Mouse (Mus musculus) forebrain, embryonic 16.5 days (tissue): ENCODE measurements around the gene Tmem132d. TPM values are rescaled to one million over a fixed set of nuclear protein-coding genes. Genes with fewer than 3 reads are reported as not detected.

Experiments
- ATAC-seq: fragments of 200-750 bp; cut with Nextera tagmentation; 2 replicates; pipeline ENCODE4 v1.8.0; 2017; ENCODE audit warnings: mild to moderate bottlenecking, moderate library complexity
- H3K27ac ChIP-seq: fragments of 300-500 bp; sonication (generic); 2 replicates; pipeline ENCODE4 v1.5.1; 2014; ENCODE audit warnings: low read length, control low read depth
- H3K27me3 ChIP-seq: fragments of 300-500 bp; sonication (generic); replicated peaks from 2 replicates; pipeline ENCODE4 v1.6.1; 2014; ENCODE audit warnings: low read length; ENCODE audit not compliant: control insufficient read depth, insufficient read depth
- H3K36me3 ChIP-seq: fragments of 300-500 bp; sonication (generic); 2 replicates; pipeline ENCODE4 v1.6.1; 2014; ENCODE audit not compliant: control insufficient read depth, insufficient read depth
- H3K4me1 ChIP-seq: fragments of 300-500 bp; sonication (generic); replicated peaks from 2 replicates; pipeline ENCODE4 v1.6.1; 2014; ENCODE audit warnings: low read length; ENCODE audit not compliant: control insufficient read depth, insufficient read depth
- H3K4me2 ChIP-seq: fragments of 300-500 bp; sonication (generic); 2 replicates; pipeline ENCODE4 v1.6.1; 2014; ENCODE audit warnings: mild to moderate bottlenecking, low read length, control low read depth
- H3K4me3 ChIP-seq: fragments of 300-500 bp; sonication (generic); replicated peaks from 2 replicates; pipeline ENCODE4 v1.5.1; 2014; ENCODE audit warnings: mild to moderate bottlenecking, low read length, control low read depth
- H3K9ac ChIP-seq: fragments of 300-500 bp; sonication (generic); replicated peaks from 2 replicates; pipeline ENCODE4 v1.6.1; 2014; ENCODE audit warnings: low read depth, low read length, control low read depth
- H3K9me3 ChIP-seq: fragments of 300-500 bp; sonication (generic); 2 replicates; pipeline ENCODE4 v1.6.1; 2016; ENCODE audit warnings: low read length; ENCODE audit not compliant: control insufficient read depth
- WGBS: fragments of 180-500 bp; shearing (Covaris S2); extraction: QIAGEN DNeasy Blood & Tissue Kit; methylation state at CpG from one replicate; pipeline ENCODE4 v1.1.7; 2014; 5-methylcytosine and 5-hydroxymethylcytosine counted together
- polyA plus RNA-seq: library from polyadenylated mRNA; unstranded; fragments of >200 nt; fragmentation: Nextera tagmentation; extraction: Ambion mirVana; gene quantifications from 2 replicates; pipeline ENCODE4 v1.2.1, GENCODE M21; 2015

The Tmem132d gene
- polyA plus RNA-seq, 1 experiment from 2014 or later = 1.7 TPM

DNA sequence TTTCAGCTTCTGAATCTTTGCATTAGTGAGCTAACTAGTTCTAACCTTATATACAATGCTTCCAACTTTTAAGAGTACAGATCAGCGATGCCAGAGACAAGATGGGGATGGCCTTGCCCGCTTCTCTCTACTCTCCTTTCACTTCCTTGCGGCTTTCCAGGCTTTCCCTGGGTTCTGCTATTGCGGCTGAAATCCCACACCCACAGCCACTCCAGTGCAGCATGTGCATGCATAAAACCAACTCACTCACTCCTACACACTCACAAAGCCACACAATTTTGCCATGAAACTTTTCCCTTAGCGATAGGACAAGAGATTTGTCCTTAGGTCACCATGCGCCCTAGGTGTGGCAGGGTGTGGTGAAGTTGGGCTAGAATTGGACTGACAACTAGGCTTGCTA lies 567.7 kb downstream of the Tmem132d start:
- no peak for ATAC-seq
- H3K4me1 ChIP-seq = no peaks in the 10 kb centered on the region
- H3K4me3 ChIP-seq = no peak overlapping the region
- no peaks in the 10 kb centered on the region for H3K36me3 ChIP-seq
- H3K9me3 ChIP-seq = no peaks in the 10 kb centered on the region
- no peaks in the 10 kb centered on the region for H3K27me3 ChIP-seq
- WGBS = 95% methylated on average over 6 of the region's 6 CpGs
- no peak overlapping the region for H3K9ac ChIP-seq
- no peak overlapping the region for H3K4me2 ChIP-seq
- no peak overlapping the region for H3K27ac ChIP-seq

DNA sequence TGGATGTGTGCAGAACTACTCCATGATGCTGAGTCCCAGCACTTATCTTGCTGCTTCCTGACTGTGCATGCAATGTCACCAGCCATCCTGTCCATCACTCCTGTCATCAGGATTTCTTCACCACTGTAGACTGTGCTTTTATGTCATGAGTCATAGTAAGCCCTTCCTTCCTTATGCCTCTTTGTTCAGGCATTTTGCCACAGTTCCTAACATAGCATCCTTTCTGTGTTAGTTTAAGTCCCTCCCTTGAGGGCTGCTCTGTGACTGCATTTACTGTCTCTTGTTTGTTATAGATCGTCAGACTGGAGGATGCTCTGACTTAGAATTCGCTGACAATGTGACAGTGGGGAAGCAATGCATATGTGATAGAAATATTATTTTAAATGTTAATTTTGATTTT lies 573.2 kb downstream of the Tmem132d start:
- H3K9ac ChIP-seq = no peak overlapping the region
- H3K4me1 ChIP-seq = no peaks in the 10 kb centered on the region
- H3K4me3 ChIP-seq = no peak overlapping the region
- no peak overlapping the region for H3K27ac ChIP-seq
- 72% methylated on average over 2 of the region's 2 CpGs for WGBS
- ATAC-seq = no peak
- no peaks in the 10 kb centered on the region for H3K27me3 ChIP-seq
- H3K36me3 ChIP-seq = no peaks in the 10 kb centered on the region
- no peak overlapping the region for H3K4me2 ChIP-seq
- H3K9me3 ChIP-seq = no peaks in the 10 kb centered on the region

DNA sequence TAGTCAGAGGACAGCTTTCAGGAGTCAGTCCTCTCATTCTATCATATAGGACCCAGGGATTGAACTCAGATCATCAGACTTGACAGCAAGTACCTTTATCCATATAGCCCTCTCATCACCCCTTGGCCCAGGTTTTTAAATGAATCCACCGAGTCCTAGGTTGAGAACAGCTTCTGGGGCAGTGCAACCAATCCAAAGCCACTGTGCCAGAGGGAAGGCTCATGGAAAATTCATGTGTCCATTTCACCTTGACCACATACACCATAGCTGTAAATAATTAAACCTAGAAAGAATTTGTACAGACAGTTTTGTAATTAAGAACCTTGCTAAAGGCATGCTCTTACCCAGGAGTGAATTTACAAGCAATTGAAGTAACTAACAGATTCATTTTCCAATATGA lies 580.6 kb downstream of the Tmem132d start:
- Histone ChIP-seq H3K4me3 (no peak overlapping the region), H3K4me2 (no peak overlapping the region), H3K27ac (no peak overlapping the region), H3K27me3 (no peaks in the 10 kb centered on the region), H3K9ac (no peak overlapping the region), H3K4me1 (no peaks in the 10 kb centered on the region), H3K36me3 (no peaks in the 10 kb centered on the region), H3K9me3 (no peaks in the 10 kb centered on the region)
- 80% methylated on average over 1 of the region's 1 CpGs for WGBS
- no peak for ATAC-seq

DNA sequence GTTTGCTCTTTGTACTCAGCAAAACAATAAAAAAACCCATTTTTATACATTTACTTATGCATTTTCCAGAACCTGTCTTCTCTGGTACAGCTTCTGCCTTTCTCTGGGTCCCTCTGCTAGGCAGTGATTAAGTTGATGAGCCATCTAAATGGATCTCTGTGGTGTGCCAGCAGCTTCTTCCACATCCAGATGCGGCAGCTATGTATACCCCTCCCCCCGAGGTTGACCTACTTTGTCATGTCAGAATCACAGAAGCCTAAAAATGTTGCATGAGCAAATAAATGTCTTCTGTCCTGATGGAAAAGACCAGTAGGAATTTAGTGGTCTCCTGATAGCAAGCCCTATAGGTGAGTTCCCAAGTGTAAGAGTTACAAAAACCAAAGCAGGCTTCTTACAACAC lies 601.1 kb downstream of the Tmem132d start:
- ATAC-seq = no peak

DNA sequence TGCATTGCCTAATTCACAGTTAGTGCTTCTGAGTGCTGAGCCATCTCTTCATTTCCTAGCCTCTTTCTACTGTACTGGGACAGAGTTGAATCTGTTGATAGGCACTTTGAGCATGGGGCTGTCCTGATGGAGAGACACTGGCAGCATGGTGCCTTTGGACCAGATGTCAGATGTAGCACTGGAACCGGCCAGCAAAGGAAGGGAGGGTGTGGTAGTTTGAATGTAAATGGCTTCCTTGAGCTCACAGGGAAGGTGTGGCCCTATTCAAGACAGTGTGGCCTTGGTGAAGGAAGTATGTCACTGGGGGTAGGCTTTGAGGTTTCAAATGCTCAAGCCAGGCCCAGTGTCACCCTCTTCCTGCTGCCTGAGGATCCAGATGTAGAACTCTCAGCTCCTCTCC lies 602.0 kb downstream of the Tmem132d start:
- Histone ChIP-seq H3K36me3 (no peaks in the 10 kb centered on the region), H3K9ac (no peak overlapping the region), H3K9me3 (no peaks in the 10 kb centered on the region), H3K27me3 (no peaks in the 10 kb centered on the region), H3K4me1 (no peaks in the 10 kb centered on the region), H3K4me3 (no peak overlapping the region), H3K4me2 (no peak overlapping the region), H3K27ac (no peak overlapping the region)
- 85% methylated on average over 1 of the region's 1 CpGs for WGBS
- no peak for ATAC-seq

More for the DNA sequence above, 601.1 kb downstream of the Tmem132d start:
- Histone ChIP-seq H3K27me3 (no peaks in the 10 kb centered on the region), H3K9ac (no peak overlapping the region), H3K27ac (no peak overlapping the region), H3K4me3 (no peak overlapping the region), H3K9me3 (no peaks in the 10 kb centered on the region), H3K4me1 (no peaks in the 10 kb centered on the region), H3K4me2 (no peak overlapping the region), H3K36me3 (no peaks in the 10 kb centered on the region)
- 93% methylated on average over 2 of the region's 2 CpGs for WGBS

DNA sequence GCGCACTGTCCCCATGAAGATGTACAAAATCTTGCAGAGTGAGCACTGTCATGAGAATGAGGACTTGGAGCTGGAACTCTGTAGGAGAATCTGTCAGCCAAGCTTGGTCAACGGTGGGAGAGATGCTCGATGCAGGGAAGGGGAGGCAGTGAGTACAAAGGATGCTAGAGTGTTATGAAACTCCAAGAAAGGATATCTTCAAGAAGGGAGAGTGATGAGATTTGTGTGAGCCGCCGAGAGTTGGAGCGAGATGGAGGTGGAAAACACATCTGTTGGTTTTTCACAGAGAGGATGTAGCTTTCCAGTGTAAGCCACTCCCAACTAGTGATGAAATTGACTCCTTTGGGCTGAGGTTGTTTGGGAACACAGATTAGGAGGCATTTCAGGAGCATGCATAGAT lies 604.1 kb downstream of the Tmem132d start:
- H3K9ac ChIP-seq = no peak overlapping the region
- no peaks in the 10 kb centered on the region for H3K27me3 ChIP-seq
- no peak overlapping the region for H3K4me3 ChIP-seq
- no peaks in the 10 kb centered on the region for H3K4me1 ChIP-seq
- no peaks in the 10 kb centered on the region for H3K9me3 ChIP-seq
- no peak overlapping the region for H3K4me2 ChIP-seq
- 90% methylated on average over 6 of the region's 6 CpGs for whole genome bisulfite sequencing
- no peaks in the 10 kb centered on the region for H3K36me3 ChIP-seq
- no peak for ATAC-seq
- no peak overlapping the region for H3K27ac ChIP-seq

DNA sequence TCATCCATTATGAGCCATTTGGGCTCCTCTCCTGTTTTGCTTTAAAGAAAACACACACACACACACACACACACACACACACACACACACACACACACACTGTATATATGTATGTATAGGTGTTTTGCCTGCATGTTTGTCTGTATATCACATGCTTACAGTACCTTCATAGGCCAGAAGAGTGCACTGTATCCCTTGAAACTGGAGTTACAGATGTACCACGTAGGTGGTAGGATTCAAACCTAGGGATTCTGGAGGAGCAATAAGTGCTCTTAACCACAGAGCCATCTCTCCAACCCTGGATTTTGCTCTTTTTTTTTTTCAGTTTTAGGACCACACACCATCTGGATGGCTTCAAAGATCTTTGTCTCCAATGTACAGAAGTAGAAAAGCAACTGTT lies 610.9 kb downstream of the Tmem132d start:
- Histone ChIP-seq H3K9ac (no peak overlapping the region), H3K27me3 (no peaks in the 10 kb centered on the region), H3K4me1 (no peaks in the 10 kb centered on the region), H3K27ac (no peak overlapping the region), H3K36me3 (no peaks in the 10 kb centered on the region), H3K4me3 (no peak overlapping the region), H3K4me2 (no peak overlapping the region), H3K9me3 (peaks cover 5% of the 10 kb centered on the region; the same call in 1 of the 2 replicates)
- no peak for ATAC-seq
- 43% methylated on average over 1 of the region's 1 CpGs for WGBS

DNA sequence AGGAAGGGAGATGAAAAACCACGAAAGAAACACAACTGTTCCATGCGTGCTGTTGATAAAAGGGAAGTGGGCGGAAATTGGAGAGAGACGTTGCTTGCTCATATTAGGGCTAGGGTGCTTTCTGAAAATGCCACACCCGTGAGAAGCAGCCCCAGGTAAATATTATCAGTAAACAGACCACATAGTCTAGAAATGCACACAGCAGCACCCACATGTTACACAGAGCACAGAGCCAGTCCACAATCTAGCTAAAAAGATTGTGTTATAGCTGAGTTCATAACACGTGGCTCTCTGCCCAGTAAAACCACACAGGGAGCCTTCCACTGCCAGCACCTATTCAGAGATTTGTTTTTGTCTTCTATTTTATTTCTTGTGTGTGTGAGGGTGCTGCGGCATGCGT lies 617.6 kb downstream of the Tmem132d start:
- ATAC-seq = no peak
- Histone ChIP-seq H3K27me3 (no peaks in the 10 kb centered on the region), H3K4me2 (no peak overlapping the region), H3K27ac (no peak overlapping the region), H3K4me1 (no peaks in the 10 kb centered on the region), H3K9ac (no peak overlapping the region), H3K36me3 (no peaks in the 10 kb centered on the region), H3K9me3 (no peaks in the 10 kb centered on the region), H3K4me3 (no peak overlapping the region)
- WGBS = 82% methylated on average over 8 of the region's 8 CpGs

DNA sequence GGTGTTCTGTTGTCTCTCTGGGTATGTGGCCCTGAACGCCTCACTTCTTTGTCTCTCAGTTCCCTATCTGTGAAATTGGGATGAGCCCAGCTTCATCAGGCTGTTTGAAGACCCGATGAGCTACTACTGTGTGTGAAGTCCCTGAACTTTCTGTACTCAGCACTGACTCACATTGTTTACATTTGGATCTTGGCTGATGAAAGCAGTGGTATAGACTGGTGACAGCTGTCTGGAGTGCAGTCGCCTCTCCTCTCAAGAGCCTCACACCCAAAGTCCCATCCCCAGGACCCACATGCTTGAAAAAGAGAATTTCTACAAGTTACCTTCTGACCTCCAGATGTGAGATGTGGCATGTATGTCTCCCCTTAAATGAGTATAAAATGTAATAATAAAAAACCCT lies 625.5 kb downstream of the Tmem132d start:
- no peak for ATAC-seq
- Histone ChIP-seq H3K4me3 (no peak overlapping the region), H3K36me3 (no peaks in the 10 kb centered on the region), H3K9me3 (no peaks in the 10 kb centered on the region), H3K4me1 (no peaks in the 10 kb centered on the region), H3K27ac (no peak overlapping the region), H3K9ac (no peak overlapping the region), H3K4me2 (no peak overlapping the region), H3K27me3 (no peaks in the 10 kb centered on the region)
- WGBS = 89% methylated on average over 3 of the region's 3 CpGs

DNA sequence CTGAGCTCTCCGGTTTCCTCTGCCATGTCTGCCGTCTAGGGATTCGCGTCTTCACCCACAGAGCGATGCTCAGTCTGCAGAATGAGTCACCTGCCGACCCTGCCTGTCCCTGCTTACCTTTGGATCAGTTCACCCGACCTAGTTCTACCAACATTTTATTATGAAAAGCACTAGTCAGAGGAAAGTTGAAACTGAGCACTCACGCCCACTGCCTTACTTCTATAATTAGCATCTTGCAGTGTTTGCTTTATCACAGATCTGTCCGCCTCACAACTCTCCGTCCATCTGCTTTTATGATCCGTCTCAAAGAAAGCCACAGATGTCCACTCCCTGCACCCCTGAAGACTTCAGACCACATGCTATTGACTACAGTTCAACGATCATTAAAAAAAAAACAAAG lies 626.0 kb downstream of the Tmem132d start:
- Histone ChIP-seq H3K9ac (no peak overlapping the region), H3K4me2 (no peak overlapping the region), H3K4me3 (no peak overlapping the region), H3K36me3 (no peaks in the 10 kb centered on the region), H3K9me3 (no peaks in the 10 kb centered on the region), H3K27me3 (no peaks in the 10 kb centered on the region), H3K27ac (no peak overlapping the region), H3K4me1 (no peaks in the 10 kb centered on the region)
- WGBS = 86% methylated on average over 12 of the region's 12 CpGs
- ATAC-seq = no peak
